Mouse (Mus musculus) forebrain, embryonic 13.5 days (tissue): ENCODE measurements at regions not wholly inside any gene's neighbourhood (a gene's known extent, or its start where the extent isn't known, plus 50 kb on each side); places are given as distances from the start of the nearest gene placed in this dataset.

Source experiments
- ATAC-seq: fragments of 200-750 bp; cut with Nextera tagmentation; 2 replicates; pipeline ENCODE4 v1.8.0; 2017
- H3K27ac ChIP-seq: fragments of 300-500 bp; sonication (generic); 2 replicates; pipeline ENCODE4 v1.5.1; 2015; ENCODE audit warnings: inconsistent platforms, mild to moderate bottlenecking, moderate library complexity
- H3K27me3 ChIP-seq: fragments of 300-500 bp; sonication (generic); 2 replicates; pipeline ENCODE4 v1.6.1; 2015; ENCODE audit warnings: mild to moderate bottlenecking, inconsistent platforms
- H3K36me3 ChIP-seq: fragments of 300-500 bp; sonication (generic); 2 replicates; pipeline ENCODE4 v1.6.1; 2015; ENCODE audit warnings: mild to moderate bottlenecking, inconsistent platforms; ENCODE audit not compliant: poor library complexity, severe bottlenecking
- H3K4me1 ChIP-seq: fragments of 300-500 bp; sonication (generic); 2 replicates; pipeline ENCODE4 v1.6.1; 2015; ENCODE audit warnings: inconsistent platforms
- H3K4me2 ChIP-seq: fragments of 300-500 bp; sonication (generic); 2 replicates; pipeline ENCODE4 v1.6.1; 2015; ENCODE audit warnings: inconsistent platforms, mild to moderate bottlenecking, moderate library complexity
- H3K4me3 ChIP-seq: fragments of 300-500 bp; sonication (generic); 2 replicates; pipeline ENCODE4 v1.5.1; 2015; ENCODE audit warnings: mild to moderate bottlenecking, inconsistent platforms
- H3K9ac ChIP-seq: fragments of 300-500 bp; sonication (generic); 2 replicates; pipeline ENCODE4 v1.6.1; 2015; ENCODE audit warnings: mild to moderate bottlenecking, inconsistent platforms
- H3K9me3 ChIP-seq: fragments of 300-500 bp; sonication (generic); replicated peaks from 2 replicates; pipeline ENCODE4 v1.6.1; 2016; ENCODE audit warnings: inconsistent platforms
- WGBS: fragments of 180-500 bp; shearing (Covaris S2); methylation state at CpG from one replicate; pipeline ENCODE4 v1.1.7; 2015; 5-methylcytosine and 5-hydroxymethylcytosine counted together

DNA sequence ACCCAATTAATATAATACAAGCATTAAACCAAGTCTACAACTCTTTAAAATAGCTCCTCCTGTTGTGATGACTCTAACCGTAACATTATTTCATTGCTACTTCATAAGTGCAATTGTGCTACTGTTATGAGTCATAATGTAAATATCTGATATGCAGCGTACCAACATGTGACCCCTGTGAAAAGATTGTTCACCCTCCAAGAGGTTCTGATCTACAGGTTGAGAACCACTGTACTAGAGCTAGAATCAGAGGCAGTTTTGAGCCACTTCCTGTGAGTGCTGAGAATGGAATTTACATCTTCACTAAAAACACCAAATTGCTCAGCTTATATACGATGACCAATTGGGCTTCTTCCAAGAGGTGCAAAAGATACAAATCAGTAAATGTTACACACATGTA, 504.4 kb upstream of the Syt1 start:
- no peak for ATAC-seq
- H3K9me3 ChIP-seq: no peaks in the 10 kb centered on the region
- no peak overlapping the region for H3K9ac ChIP-seq
- H3K27ac ChIP-seq: no peak overlapping the region
- H3K4me2 ChIP-seq: no peak overlapping the region
- H3K36me3 ChIP-seq: no peaks in the 10 kb centered on the region
- H3K27me3 ChIP-seq: no peaks in the 10 kb centered on the region
- WGBS: 94% methylated on average over 3 of the region's 3 CpGs
- no peaks in the 10 kb centered on the region for H3K4me1 ChIP-seq
- no peak overlapping the region for H3K4me3 ChIP-seq

DNA sequence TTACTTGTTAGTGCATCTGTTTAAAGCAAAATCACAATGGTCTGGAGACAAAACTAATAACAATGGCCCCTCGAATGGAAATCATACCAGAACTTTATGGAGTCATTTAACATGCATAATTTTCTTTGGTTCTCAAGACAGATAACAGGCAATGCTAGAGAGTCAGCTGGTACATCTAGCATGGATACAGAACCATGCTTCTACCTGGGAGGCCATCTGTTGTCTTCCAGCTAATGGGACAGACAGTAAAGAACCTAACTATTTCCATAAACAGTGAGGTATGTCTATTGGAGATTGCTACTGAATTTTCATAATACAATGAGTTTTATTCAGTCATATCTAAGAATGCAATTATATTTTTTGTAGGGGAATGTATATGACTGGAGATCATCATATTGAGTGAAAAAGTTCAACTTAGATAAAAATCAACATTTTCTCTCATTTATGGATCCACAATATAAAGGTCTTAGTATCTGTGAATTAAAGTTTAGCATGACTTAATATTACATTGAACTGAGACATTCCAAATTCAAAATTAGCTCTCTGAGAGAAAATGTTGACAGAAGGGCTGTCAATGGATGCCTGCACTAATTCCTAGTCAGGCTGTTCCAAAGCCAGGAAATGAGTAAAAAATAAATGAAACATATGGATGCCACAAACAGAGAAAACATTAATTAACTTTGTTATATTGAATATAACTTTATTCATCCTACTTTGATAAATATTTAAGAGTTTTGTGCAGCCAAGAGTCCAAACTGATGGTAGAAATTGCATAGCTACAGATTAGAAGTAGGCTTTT, 500.3 kb upstream of the Syt1 start:
- no peak for ATAC-seq
- no peaks in the 10 kb centered on the region for H3K27me3 ChIP-seq
- WGBS: 74% methylated on average over 1 of the region's 1 CpGs
- H3K36me3 ChIP-seq: no peaks in the 10 kb centered on the region
- H3K9me3 ChIP-seq: no peaks in the 10 kb centered on the region
- no peaks in the 10 kb centered on the region for H3K4me1 ChIP-seq
- H3K4me2 ChIP-seq: no peak overlapping the region
- no peak overlapping the region for H3K4me3 ChIP-seq
- H3K9ac ChIP-seq: no peak overlapping the region
- no peak overlapping the region for H3K27ac ChIP-seq

DNA sequence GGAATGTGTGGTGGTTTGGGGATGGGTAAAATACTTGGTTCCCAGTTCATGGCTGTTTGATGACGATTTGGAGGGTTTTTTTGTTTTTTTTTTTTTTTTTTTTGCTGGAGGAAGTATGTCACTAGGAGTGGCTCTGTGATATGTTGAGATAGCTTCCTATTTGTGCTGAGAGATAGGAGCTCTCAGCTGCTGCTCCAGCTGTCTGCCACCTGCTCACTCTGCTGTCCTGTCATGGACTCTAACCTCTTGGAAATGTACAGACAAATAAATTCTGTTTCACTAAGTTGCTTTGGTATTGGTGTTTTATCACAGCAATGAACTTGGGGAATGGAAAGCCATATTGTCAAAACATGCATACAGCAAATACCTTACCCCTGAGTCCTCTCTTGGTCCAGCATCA, 497.8 kb upstream of the Syt1 start:
- Histone ChIP-seq H3K4me2 (no peak overlapping the region), H3K9me3 (no peaks in the 10 kb centered on the region), H3K27ac (no peak overlapping the region), H3K4me1 (no peaks in the 10 kb centered on the region), H3K9ac (no peak overlapping the region), H3K36me3 (no peaks in the 10 kb centered on the region), H3K27me3 (no peaks in the 10 kb centered on the region), H3K4me3 (no peak overlapping the region)
- WGBS: 81% methylated on average over 1 of the region's 1 CpGs
- no peak for ATAC-seq

DNA sequence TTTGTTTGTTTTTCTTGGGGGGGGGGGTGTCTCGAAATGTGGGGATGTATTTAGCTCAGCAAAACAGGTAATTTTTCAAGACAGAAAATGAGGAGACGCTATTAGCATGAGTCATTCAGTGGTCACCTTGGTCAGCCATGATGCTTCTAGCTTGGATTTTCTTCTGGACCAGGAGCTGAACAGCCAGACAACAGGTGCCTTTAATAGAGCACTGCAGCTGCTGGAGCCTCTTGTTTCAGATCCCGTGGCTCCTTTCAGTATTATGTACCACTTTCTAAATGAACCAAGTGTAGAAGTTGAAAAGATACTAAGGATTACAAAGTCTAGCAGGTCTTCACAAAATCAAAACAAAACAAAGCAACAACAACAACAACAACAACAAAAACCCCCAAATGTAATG, 496.4 kb upstream of the Syt1 start:
- Histone ChIP-seq H3K36me3 (no peaks in the 10 kb centered on the region), H3K27ac (no peak overlapping the region), H3K27me3 (no peaks in the 10 kb centered on the region), H3K9ac (no peak overlapping the region), H3K4me3 (no peak overlapping the region), H3K4me1 (no peaks in the 10 kb centered on the region), H3K9me3 (no peaks in the 10 kb centered on the region; the same call in 1 of the 2 replicates), H3K4me2 (no peak overlapping the region)
- no peak for ATAC-seq
- WGBS: 69% methylated on average over 3 of the region's 3 CpGs

DNA sequence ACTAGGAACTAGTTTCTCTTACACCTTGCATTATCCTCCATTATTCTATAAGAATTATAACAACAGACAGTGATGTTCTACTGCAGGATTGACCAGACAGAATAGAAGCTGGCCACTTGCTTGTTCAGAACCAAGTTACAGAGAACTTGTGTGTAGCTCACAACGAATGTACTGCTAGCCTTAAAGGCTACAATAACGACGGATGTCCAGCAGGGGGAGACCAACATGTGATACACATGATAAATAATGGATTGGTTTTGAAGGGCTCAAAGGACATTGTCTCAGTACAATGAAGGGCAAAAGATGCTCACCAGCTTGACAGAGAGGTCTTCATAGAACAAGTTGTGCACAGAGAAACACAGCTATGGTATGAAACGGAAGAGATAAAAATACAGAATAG, 493.9 kb upstream of the Syt1 start:
- ATAC-seq: no peak
- Histone ChIP-seq H3K9me3 (no peaks in the 10 kb centered on the region; the same call in 1 of the 2 replicates), H3K27me3 (no peaks in the 10 kb centered on the region), H3K4me2 (no peak overlapping the region), H3K4me1 (no peaks in the 10 kb centered on the region), H3K9ac (no peak overlapping the region), H3K4me3 (no peak overlapping the region), H3K27ac (no peak overlapping the region), H3K36me3 (no peaks in the 10 kb centered on the region)
- WGBS: 63% methylated on average over 4 of the region's 4 CpGs

DNA sequence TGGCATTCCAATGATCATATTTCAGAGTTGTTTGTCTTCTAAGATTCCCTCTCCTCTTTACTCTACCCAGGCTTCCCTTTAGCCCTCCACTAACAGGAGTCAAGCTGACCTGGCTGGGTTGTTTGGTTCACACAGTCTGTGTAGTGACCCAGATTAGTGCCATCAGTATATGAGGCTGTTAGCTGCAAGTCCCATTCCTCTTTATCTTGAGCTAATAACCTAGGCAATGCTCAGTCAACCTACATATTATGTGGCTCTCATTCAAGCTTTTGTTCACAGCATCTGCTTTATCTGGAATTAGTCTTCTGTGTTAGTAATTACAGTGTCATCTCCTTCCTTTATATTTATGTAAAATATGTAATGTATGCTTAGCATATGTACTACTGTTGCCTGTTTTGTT, 490.1 kb upstream of the Syt1 start:
- no peaks in the 10 kb centered on the region for H3K27me3 ChIP-seq
- ATAC-seq: no peak
- no peak overlapping the region for H3K4me3 ChIP-seq
- H3K36me3 ChIP-seq: no peaks in the 10 kb centered on the region
- no peak overlapping the region for H3K27ac ChIP-seq
- H3K4me2 ChIP-seq: no peak overlapping the region
- no peaks in the 10 kb centered on the region for H3K4me1 ChIP-seq
- H3K9ac ChIP-seq: no peak overlapping the region
- H3K9me3 ChIP-seq: no peaks in the 10 kb centered on the region; the same call in 1 of the 2 replicates

DNA sequence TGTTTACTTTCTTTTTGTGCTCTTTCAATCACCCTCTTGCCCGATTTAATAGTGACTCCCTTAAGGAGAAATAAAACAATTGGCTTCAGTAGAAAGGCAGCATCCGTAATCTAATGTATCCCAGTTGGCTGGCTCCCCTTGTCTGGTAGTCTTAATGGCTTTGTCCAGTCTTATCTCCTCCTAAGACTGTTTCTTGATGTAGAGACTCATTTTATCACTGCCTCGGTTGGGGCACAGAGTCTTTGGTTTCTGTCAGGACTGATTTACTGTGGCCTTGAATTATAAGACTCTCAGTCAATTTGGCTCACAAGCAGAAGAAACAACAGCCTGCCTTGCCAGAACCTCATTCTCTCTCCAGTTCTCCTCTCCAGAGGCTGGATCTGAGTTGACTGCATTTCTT, 487.5 kb upstream of the Syt1 start:
- Histone ChIP-seq H3K4me3 (no peak overlapping the region), H3K36me3 (no peaks in the 10 kb centered on the region), H3K4me1 (no peaks in the 10 kb centered on the region), H3K27ac (no peak overlapping the region), H3K27me3 (no peaks in the 10 kb centered on the region), H3K9me3 (no peaks in the 10 kb centered on the region; the same call in 1 of the 2 replicates), H3K4me2 (no peak overlapping the region), H3K9ac (no peak overlapping the region)
- ATAC-seq: no peak
- WGBS: 56% methylated on average over 3 of the region's 3 CpGs

DNA sequence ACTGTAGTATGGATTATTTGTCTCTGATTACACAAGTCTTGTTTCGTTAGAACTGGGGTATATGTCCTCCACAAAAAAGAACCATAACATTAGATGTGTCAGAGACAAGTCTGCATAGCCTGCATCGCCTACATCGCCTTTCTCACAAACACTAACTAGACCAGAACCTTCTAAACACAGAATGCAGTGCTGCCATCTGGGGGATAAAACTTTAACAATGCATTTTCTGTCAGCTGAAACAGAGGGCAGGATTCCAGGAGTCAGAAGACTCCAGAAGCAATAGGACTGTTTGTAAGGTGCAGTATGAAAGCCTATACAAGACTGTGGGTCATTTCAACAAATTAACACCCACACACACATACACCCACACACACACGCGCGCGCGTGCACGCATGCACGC, 485.4 kb upstream of the Syt1 start:
- H3K9ac ChIP-seq: no peak overlapping the region
- no peak overlapping the region for H3K4me2 ChIP-seq
- H3K9me3 ChIP-seq: no peaks in the 10 kb centered on the region
- 80% methylated on average over 10 of the region's 10 CpGs for WGBS
- H3K4me3 ChIP-seq: no peak overlapping the region
- peak; percentile 82 for ATAC-seq
- no peaks in the 10 kb centered on the region for H3K36me3 ChIP-seq
- H3K27ac ChIP-seq: no peak overlapping the region
- no peaks in the 10 kb centered on the region for H3K27me3 ChIP-seq
- H3K4me1 ChIP-seq: no peaks in the 10 kb centered on the region

DNA sequence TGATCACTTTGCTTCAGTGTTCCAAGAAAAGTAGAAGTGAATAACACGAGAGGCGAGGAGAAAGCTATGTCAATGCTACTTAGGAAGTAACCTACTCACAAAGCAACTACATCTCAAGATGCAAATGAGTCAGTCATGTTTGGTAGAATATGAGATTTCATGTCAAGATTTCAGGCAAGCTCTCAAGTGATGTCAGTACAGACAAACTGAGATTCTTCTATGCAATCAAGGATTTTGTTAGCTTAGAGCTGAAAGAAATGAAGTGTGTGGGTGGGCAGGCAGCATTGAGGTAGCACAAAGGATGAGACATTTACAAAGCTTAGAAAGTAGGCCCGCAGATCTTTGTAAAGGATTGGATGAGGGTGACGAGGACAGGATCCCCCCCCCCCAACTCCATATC, 480.0 kb upstream of the Syt1 start:
- Histone ChIP-seq H3K4me2 (no peak overlapping the region), H3K27me3 (no peaks in the 10 kb centered on the region), H3K9ac (no peak overlapping the region), H3K4me1 (no peaks in the 10 kb centered on the region), H3K36me3 (no peaks in the 10 kb centered on the region), H3K9me3 (no peaks in the 10 kb centered on the region), H3K27ac (no peak overlapping the region), H3K4me3 (no peak overlapping the region)
- ATAC-seq: no peak
- WGBS: 66% methylated on average over 4 of the region's 4 CpGs

DNA sequence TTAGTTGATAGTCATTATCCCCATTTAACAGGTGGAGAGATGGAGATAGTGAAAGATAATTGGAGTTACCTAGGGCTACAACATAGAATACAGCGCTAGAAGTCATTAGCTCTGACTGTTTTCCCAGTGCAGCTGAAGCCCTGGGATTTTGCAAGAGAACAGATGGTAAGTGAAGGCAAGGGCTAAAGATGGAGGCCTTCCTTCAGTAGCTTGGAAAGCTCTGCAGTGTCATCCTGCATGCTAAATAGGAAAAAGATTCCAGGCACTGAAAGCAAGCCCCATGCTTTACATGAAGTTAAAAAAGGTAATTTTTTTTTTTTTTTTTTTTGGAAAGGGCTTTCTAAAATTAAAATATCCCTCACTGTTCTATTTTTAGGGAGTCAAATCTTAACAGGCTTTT, 477.2 kb upstream of the Syt1 start:
- no peaks in the 10 kb centered on the region for H3K9me3 ChIP-seq
- no peak overlapping the region for H3K27ac ChIP-seq
- no peak for ATAC-seq
- whole genome bisulfite sequencing: 93% methylated on average over 1 of the region's 1 CpGs
- H3K4me1 ChIP-seq: no peaks in the 10 kb centered on the region
- H3K36me3 ChIP-seq: no peaks in the 10 kb centered on the region
- no peak overlapping the region for H3K4me2 ChIP-seq
- H3K9ac ChIP-seq: no peak overlapping the region
- no peaks in the 10 kb centered on the region for H3K27me3 ChIP-seq
- H3K4me3 ChIP-seq: no peak overlapping the region

DNA sequence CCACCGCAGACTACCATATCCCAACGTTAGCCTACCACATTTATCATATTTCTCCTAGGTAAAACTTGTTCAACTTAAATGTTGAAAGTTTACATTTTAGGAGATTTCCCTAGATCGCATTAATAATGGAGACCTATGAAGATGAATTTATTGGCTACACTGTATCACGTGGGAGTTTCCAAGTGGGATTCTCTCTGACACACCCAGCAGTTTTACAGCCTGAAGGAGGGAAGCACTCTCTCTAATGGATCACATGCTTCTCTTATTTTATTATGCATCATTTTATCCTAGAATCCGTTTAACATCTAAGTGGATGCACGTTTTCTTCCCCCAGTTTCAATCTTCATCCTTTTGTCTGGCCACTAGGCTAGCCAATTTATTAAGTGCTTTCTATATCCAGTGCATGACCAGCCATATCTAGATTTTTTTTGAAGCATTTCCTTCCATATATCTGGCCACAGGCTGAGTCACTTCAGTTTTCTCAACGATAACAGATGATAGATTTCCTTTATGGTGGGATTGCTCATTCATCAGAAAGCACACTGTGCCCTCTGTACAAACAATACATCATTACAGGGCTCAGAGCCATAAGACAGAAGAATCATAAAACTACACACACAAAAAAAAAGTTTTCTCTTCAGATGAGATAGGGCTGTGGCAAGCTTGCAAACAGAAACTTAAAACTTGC, 476.3 kb upstream of the Syt1 start:
- WGBS: 90% methylated on average over 7 of the region's 7 CpGs
- Histone ChIP-seq H3K4me3 (no peak overlapping the region), H3K4me1 (no peaks in the 10 kb centered on the region), H3K9ac (no peak overlapping the region), H3K4me2 (no peak overlapping the region), H3K36me3 (no peaks in the 10 kb centered on the region), H3K27me3 (no peaks in the 10 kb centered on the region), H3K27ac (no peak overlapping the region), H3K9me3 (no peaks in the 10 kb centered on the region)
- no peak for ATAC-seq

DNA sequence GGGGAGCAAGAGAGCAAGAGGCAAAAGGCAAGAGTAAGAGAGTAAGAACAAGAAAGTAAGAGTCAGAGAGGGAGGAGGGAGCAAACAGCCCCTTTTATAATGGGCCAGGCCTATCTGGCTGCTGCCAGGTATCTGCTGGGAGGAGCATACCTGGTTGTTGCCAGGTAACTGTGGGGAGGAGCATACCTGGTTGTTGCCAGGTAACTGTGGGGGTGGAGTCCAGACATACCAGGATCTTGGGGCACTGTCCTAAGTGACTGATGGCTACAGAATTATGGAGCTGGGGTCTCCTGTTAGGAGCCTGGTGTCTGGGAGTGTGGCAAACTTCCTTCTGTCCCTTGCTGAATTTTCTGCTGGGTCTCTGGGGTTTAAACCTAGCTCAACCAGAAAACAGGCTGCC, 469.8 kb upstream of the Syt1 start:
- no peak overlapping the region for H3K27ac ChIP-seq
- H3K9me3 ChIP-seq: no peaks in the 10 kb centered on the region
- H3K4me1 ChIP-seq: no peaks in the 10 kb centered on the region
- no peaks in the 10 kb centered on the region for H3K36me3 ChIP-seq
- no peak for ATAC-seq
- no peak overlapping the region for H3K4me2 ChIP-seq
- H3K4me3 ChIP-seq: no peak overlapping the region
- H3K27me3 ChIP-seq: no peaks in the 10 kb centered on the region
- no peak overlapping the region for H3K9ac ChIP-seq

DNA sequence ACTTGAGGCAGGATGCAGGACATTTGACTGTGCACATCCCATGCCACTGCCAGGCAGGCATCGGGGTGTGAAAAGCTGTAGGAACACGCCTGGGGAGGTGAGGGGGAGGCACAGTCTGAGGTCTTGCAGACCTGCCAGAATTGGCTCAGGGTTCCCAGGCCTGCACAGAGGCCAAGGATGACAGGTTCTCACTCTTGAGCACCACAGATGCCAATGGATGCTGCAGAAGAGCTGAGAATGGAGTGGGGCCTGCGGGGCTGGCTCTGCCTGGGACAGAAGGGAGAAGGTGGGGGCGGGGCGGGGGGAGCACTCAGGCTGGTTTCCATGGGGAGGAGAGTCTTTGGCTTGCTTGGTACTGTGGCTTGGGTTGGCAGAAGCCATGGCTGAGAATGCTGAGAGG, 469.2 kb upstream of the Syt1 start:
- ATAC-seq: no peak
- Histone ChIP-seq H3K4me2 (no peak overlapping the region), H3K9me3 (no peaks in the 10 kb centered on the region), H3K4me1 (no peaks in the 10 kb centered on the region), H3K27ac (no peak overlapping the region), H3K36me3 (no peaks in the 10 kb centered on the region), H3K9ac (no peak overlapping the region), H3K27me3 (no peaks in the 10 kb centered on the region), H3K4me3 (no peak overlapping the region)
- 87% methylated on average over 5 of the region's 5 CpGs for WGBS
